Mouse (Mus musculus): ENCODE data around the gene Epo.

The Epo gene

DNA sequence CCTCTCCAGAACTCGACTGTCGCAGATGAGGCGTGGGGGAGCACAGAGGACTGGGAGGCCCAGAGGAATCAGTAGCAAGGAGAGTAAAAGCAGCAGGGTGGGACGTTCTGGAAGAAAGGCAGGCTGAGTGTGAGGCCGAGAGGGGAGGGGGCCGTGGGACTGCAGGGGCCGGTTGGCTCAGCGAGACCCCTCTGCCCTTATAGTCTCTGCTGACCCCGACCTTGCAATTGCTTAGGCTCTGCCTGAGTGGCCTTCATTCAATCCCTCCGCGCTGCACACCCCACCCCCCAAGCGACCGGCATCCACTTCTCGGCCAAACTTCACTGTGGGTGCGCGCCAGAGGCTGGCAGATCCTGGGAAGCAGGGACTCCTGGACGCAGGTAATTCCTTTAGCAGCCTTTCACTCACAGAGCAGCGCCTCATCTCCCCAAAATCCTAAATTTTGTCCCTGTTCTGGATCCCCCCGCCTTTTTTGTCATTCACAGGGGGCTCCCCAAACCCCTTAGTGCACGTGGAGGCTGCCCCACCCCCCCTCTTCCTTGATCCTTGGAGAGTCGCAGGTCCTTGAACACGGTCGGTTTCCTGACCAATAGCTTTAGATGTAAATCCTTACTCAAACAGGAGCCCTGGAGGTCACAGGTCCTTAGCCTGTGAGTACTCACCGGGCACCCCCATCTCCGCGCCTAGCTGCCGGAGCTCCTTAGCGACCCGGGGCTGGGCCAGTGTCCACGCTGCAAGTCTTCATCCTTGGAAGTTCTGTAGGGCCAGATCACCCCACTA is 47.8 kb downstream of the Epo start:
- TF ChIP-seq GATA4 (IDR thresholded peaks at IDR 0.05; ENCODE audit: insufficient replicate concordance, low read length) = no peak

DNA sequence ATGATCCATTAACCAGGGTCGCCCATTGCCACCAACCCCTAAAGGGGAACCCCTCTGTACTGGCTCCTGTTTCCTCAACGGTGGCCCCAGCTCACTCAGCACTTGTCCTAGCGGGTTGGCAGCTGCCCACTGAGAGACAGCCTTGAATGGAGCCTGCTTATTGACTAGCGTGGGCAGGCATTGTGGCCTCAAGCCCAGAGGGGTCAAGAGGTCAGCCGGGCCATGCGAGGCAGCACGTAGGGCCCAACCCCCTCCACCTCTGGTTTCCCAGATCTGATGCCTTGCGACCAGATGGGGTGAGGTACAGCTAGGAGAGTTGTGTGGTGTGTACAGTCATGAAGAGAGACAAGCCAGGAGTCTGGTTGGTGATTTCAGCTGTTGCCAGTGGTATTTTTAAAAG is 51.1 kb downstream of the Epo start:
- no peak for TF ChIP-seq GATA4 (IDR thresholded peaks at IDR 0.05; ENCODE audit: insufficient replicate concordance, low read length)

DNA sequence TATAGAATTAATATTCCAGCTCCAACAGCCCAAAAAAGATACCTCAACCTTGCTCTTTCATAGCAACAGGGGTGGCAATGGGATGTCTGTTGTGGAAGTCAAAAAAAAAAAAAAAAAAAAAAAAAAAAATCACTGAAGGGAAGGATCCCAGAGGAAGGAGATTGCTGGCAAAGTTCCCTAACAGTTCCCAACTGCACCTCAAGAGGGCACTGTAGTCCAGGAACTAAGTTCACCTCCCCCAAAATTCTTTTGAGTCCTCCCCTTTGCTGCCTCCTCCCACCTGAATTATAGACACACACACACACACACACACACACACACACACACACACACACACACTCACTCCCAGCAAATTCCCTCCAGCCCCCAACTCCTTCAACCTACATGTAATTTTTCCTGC is 51.9 kb downstream of the Epo start:
- no peak for TF ChIP-seq GATA4 (IDR thresholded peaks at IDR 0.05; ENCODE audit: insufficient replicate concordance, low read length)

DNA sequence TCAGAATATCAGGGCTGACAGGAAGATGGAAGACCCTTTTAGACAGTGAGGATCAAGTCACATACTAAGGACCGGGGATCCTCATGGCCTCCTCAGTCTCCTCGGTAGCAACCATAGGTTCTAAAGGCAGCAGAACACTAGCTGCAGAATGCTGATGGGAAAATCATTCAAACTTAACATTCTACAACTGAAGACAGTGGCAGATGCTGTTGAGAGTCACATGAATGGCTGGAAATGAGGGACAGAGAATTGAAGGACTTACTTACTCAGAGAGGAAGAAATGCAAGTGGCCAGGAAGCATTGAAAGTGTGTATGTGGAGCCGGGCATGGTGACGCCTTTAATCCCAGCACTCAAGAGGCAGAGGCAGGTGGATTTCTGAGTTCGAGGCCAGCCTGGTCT is 56.1 kb downstream of the Epo start, which contains the start of gene Zan:
Gene Zan (minus strand): TSS at position 101 of the 400 bp plus-strand sequence.
- TF ChIP-seq GATA4 (IDR thresholded peaks at IDR 0.05; ENCODE audit: insufficient replicate concordance, low read length) = no peak

DNA sequence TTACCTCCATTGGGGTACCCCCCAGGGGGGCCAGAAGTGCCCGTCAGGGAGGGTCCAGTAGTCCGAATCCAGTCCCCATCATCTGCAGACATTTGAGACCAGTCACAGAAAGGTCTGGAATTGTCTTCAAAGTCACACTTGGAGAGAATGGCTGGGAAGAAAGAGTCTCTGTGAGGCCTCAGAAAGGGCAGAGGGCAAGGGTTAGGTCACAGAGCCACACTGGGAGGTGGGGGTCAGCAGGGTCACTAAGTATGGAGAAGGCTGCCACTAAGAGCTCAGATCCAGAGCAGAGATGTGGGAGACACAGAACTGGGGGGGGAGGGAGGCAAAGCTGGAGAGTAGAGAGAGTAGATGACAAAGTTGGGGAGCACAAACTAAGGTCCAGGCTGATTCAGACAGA is 58.7 kb downstream of the Epo start:
- no peak for TF ChIP-seq GATA4 (IDR thresholded peaks at IDR 0.05; ENCODE audit: insufficient replicate concordance, low read length)

DNA sequence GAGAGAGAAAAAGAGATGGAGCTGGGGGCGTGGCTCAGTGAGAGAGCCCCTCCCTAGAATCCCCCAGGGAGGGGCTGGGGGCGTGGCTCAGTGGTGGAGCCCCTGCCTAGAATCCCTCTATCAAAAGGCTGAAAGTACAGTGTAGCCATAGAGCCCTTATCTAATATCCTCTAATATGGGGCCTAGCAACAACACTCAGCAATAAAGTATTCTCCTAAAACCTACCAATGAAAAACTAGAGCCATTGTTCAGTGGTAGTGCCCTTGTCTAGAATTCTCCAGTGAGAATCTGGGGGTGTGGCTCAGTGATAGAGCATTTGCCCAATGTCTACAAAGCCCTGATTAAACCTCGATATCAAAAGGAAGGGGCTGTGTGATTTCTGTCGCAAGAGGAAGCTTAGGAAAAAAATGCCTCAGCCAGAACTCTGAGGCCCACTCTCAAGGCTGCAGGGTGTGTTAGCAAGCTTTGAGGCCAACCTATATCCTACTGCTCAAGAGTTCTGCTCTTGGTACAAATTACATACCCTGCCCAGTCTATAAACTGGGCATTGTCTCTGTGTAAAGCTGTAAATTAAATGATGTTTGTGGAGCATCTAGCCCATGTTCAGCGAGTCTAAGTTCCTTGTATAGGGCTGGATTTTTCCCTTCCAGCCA is 60.7 kb downstream of the Epo start:
- no peak for TF ChIP-seq GATA4 (IDR thresholded peaks at IDR 0.05; ENCODE audit: insufficient replicate concordance, low read length)

DNA sequence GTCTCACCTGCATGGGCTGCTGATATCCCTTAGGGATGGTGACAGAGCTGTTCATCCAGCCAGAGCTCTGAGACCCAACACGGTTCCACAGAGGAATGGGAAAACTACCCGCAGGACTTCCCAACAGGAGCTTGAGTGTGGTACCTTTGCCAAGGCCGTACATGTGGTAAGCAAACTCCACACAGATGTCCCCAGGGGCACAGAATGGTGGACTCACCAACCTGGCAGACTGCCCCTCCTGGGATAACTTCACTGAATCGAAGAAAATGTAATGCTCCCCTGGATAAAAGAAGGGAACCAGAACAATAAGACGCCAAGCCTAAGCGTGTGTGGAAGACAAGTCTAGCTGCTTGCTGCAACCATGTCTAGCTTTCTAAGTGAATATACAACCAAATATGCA is 66.1 kb downstream of the Epo start:
- no peak for TF ChIP-seq GATA4 (IDR thresholded peaks at IDR 0.05; ENCODE audit: insufficient replicate concordance, low read length)

DNA sequence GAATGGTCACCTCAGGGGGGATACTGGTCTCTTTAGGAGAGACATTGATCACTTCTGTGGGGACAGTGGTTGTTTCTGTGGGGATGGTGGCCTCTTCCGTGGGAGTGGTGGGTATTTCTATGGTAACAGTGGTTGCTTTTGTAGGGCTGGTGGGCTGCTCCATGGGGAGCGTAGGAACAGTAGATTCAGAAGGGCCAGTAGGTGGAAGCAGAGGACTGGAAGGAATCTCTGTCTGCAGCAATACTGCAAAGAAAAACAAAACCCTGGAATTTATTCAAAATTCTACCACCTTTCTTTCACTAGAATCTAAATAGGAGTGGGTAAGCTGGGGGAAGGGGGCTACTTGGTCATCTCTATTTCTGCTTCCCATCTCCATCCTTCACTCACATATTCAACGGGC is 68.0 kb downstream of the Epo start:
- TF ChIP-seq GATA4 (IDR thresholded peaks at IDR 0.05; ENCODE audit: insufficient replicate concordance, low read length) = no peak

DNA sequence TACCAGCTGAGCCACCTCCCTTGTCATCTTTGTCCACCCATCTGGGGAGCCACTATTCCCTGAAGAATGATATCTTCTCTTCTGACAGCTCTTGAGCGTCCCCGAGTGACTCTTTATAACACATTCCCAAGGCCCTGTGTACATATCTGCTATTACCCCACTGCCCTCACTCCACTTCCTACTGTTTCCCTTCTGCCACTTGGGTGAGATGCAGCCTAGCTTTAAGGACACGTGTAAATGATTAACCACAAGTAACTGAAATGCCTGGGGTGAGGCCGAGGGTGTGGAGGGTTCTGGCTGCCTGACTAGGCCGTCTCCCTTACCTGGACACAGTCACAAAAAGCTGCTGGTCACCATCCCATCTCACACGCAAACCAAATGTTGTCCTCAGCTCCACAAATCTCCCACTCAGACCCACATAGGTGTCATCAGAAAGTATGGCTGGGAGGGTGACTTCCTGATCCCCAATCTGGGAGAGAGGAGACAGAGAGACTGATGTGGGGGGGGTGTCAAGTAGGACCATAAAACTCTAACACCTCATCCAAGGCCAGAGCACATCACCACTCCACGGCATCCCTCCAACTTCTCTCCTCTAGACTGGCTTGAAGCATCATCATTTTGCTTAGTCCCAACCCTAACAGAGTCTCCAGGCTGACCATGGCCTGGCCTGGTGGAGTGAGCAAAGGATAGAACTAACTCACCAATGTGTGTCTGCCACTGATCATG is 77.0 kb downstream of the Epo start:
- no peak for TF ChIP-seq GATA4 (IDR thresholded peaks at IDR 0.05; ENCODE audit: insufficient replicate concordance, low read length)

DNA sequence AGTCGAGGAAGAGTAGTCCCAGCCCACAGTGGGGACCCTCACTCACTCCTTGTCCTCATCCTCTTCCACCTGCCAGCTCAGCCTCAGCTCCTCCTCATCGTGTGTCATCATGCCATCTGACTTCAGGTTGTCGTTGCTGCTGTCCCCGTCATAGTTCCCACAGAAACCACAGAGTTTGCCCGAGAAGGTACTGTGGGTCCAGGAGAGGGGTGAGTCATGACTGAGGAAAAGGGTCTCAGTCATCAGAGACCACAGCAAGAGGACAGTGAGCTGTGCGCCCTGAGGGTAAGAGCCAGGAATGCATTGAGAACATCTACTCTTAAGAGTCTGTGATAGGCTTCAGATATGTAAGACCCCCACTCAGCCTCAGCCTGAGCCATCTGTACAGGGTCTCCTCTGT is 77.8 kb downstream of the Epo start:
- no peak for TF ChIP-seq GATA4 (IDR thresholded peaks at IDR 0.05; ENCODE audit: insufficient replicate concordance, low read length)

DNA sequence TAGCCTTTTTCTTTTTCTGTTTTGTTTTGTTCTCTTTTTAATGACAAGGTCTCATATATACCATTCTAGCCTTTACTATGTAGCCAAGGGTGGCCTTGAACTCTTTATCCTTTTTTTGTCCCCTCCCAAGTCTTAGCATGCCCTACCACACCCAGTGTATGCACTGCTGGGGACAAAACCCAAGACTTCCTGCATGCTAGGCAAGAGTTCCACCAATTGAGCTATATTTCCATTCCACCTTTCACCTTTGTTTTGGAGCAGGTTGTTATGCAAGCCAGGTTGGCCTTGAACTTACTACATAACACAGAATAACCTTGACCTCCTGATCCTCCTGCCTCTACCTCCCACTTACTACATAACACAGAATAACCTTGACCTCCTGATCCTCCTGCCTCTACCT is 87.5 kb downstream of the Epo start:
- TF ChIP-seq GATA4 (IDR thresholded peaks at IDR 0.05; ENCODE audit: insufficient replicate concordance, low read length) = no peak

DNA sequence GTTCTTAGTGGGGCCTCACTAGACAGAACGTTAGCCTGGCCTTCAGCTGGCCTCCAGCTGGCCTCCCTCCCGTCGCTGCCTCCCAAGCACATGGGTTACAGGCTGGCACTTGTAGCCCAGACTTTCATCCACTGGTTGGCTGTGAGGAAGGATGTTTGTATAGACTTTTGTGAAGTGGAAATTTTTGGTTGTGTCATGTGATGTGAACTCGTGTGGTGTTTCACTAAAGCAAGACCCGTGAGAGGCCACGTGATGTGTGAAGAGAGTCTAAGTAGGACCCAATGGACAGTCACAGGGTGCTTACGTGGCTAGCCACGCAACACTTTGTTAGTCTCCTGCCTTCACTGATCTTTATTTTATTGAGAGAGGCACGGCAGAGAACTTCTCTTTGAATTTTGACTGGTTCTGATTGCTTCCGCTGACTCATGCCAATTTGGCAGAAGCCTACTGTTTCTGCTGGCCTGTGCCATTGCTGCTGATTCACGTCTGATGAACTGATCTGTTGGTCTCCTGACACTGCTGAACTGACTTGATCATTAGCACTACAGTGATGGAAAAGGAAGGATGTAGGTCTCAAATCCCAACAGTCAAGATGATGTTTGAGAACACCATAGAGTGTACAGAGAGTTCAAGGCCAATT is 92.7 kb downstream of the Epo start:
- TF ChIP-seq GATA4 (IDR thresholded peaks at IDR 0.05; ENCODE audit: insufficient replicate concordance, low read length) = no peak

DNA sequence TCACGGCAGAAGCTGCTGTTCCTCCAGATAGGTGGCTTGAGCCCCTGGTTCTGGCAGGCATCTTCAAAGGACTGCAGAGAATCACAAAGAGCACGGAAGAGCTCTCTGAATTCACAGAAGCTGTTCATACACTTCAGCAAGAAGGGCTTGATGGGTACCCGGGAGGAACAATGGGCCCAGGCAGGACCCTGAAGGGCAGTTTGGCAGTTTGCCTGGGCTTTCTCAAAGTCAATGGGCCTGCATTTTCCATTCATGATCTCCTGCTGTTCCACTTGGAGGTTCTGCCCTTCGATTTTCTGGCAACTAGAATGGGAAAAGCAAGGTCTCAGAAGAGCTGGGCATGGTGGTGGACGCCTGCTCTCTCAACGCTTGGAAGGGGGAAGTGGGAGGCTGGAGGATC is 99.2 kb downstream of the Epo start:
- TF ChIP-seq GATA4 (IDR thresholded peaks at IDR 0.05; ENCODE audit: insufficient replicate concordance, low read length) = no peak
